Mouse (Mus musculus) heart, postnatal 0 days (tissue): ENCODE measurements around the gene Anks6. TPM values are rescaled to one million over a fixed set of nuclear protein-coding genes. Genes with fewer than 3 reads are reported as not detected.

Experiments used
- ATAC-seq: fragments of 200-750 bp; cut with Nextera tagmentation; 2 replicates; pipeline ENCODE4 v1.8.0; 2017; ENCODE audit warnings: low read depth, moderate number of reproducible peaks, moderate library complexity; ENCODE audit not compliant: insufficient read depth
- DNase-seq: peaks from one replicate; pipeline ENCODE4 v3.0.0-alpha.2; 2016; ENCODE audit warnings: low spot score
- H3K27ac ChIP-seq: fragments of 300-500 bp; sonication (generic); 2 replicates; pipeline ENCODE4 v1.5.1; 2014; ENCODE audit warnings: low read depth, mild to moderate bottlenecking
- H3K27me3 ChIP-seq: fragments of 300-500 bp; sonication (generic); 2 replicates; pipeline ENCODE4 v1.6.1; 2014; ENCODE audit warnings: low read length, mixed read lengths; ENCODE audit not compliant: control insufficient read depth, insufficient read depth
- H3K36me3 ChIP-seq: fragments of 300-500 bp; sonication (generic); replicated peaks from 2 replicates; pipeline ENCODE4 v1.6.1; 2014; ENCODE audit warnings: low read length, mixed read lengths; ENCODE audit not compliant: control insufficient read depth, insufficient read depth
- H3K4me1 ChIP-seq: fragments of 300-500 bp; sonication (generic); 2 replicates; pipeline ENCODE4 v1.6.1; 2014; ENCODE audit warnings: antibody characterized with exemption; ENCODE audit not compliant: control insufficient read depth, insufficient read depth
- H3K4me2 ChIP-seq: fragments of 300-500 bp; sonication (generic); 2 replicates; pipeline ENCODE4 v1.6.1; 2014; ENCODE audit warnings: low read depth, mild to moderate bottlenecking, low read length, moderate library complexity
- H3K4me3 ChIP-seq: fragments of 300-500 bp; sonication (generic); 2 replicates; pipeline ENCODE4 v1.5.1; 2014; ENCODE audit warnings: low read depth, low read length
- H3K9ac ChIP-seq: fragments of 300-500 bp; sonication (generic); replicated peaks from 2 replicates; pipeline ENCODE4 v1.6.1; 2014; ENCODE audit warnings: low read depth, low read length, mixed read lengths
- H3K9me3 ChIP-seq: fragments of 300-500 bp; sonication (generic); replicated peaks from 2 replicates; pipeline ENCODE4 v1.6.1; 2016; ENCODE audit warnings: low read length; ENCODE audit not compliant: control insufficient read depth
- CTCF ChIP-seq: IDR thresholded peaks from 2 replicates; pipeline ENCODE4 v1.5.1; 2016; ENCODE audit warnings: antibody characterized with exemption, control low read depth, low read depth
- EP300 ChIP-seq: IDR thresholded peaks from 2 replicates; pipeline ENCODE4 v1.6.1; 2016; ENCODE audit warnings: antibody characterized with exemption, low read depth
- WGBS: fragments of 180-500 bp; shearing (Covaris S2); extraction: QIAGEN DNeasy Blood & Tissue Kit; methylation state at CpG from one replicate; pipeline ENCODE4 v1.1.7; 2014; 5-methylcytosine and 5-hydroxymethylcytosine counted together
- polyA plus RNA-seq: library from polyadenylated mRNA; unstranded; fragments of >200 nt; fragmentation: Nextera tagmentation; extraction: Ambion mirVana; gene quantifications from 2 replicates; pipeline ENCODE4 v1.2.1, GENCODE M21; 2015
- total RNA-seq: library from RNA; depleted of rRNA; stranded (reverse); fragments of >200 nt; gene quantifications from 2 replicates; pipeline ENCODE4 v1.2.3, GENCODE M21; 2014; ENCODE audit warnings: low replicate concordance

The Anks6 gene
- total and polyA plus RNA-seq, 2 experiments from 2014 or later = 0.86 to 0.99 TPM

- WGBS = 84% methylated on average over 8 of the region's 8 CpGs
- Histone ChIP-seq H3K4me2 (no peak overlapping the region), H3K36me3 (0 out of 2 replicates have a peak, but pooled peaks cover 6% of the 10 kb centered on the region), H3K27me3 (no peaks in the 10 kb centered on the region), H3K9me3 (no peaks in the 10 kb centered on the region), H3K4me1 (no peaks in the 10 kb centered on the region), H3K4me3 (no peak overlapping the region), H3K27ac (no peak overlapping the region), H3K9ac (no peak overlapping the region)
- DNase-seq = no peak
- no peak for TF ChIP-seq EP300
- no peak for TF ChIP-seq CTCF
- ATAC-seq = no peak
Observed at GRCm38 (mm10) chr4:47032171-47032570, 25.1 kb downstream of the Anks6 start.

GRCm38 (mm10) chr4:47028791-47029190 lies 28.4 kb downstream of the Anks6 start:
- H3K4me3 ChIP-seq = no peak overlapping the region
- WGBS = 66% methylated on average over 5 of the region's 5 CpGs
- no peak overlapping the region for H3K9ac ChIP-seq
- H3K9me3 ChIP-seq = no peaks in the 10 kb centered on the region
- DNase-seq (no peak), ATAC-seq (no peak)
- H3K27me3 ChIP-seq = no peaks in the 10 kb centered on the region
- no peaks in the 10 kb centered on the region for H3K4me1 ChIP-seq
- no peak overlapping the region for H3K27ac ChIP-seq
- H3K36me3 ChIP-seq = 0 out of 2 replicates have a peak, but pooled peaks cover 6% of the 10 kb centered on the region
- H3K4me2 ChIP-seq = no peak overlapping the region
- TF ChIP-seq CTCF (no peak), EP300 (no peak)

DNA sequence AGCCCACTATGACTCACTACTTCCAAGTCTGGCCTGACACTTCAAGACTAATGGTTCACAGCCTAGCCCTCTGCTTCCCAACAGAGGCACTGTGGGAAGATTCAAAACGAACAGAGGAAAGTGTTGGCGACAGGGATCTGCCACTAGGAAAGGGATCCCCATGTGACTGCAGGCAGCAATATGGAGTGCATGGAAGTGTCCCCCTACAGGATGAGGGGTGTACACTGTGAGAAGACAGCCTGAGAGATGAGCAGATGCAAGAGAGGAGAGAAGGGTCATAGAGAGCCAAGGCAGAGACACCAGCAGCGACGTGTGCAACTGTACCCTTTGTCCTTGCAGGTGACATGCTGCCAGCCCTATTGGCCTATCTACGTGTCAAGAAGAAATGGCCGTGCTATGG lies 33.3 kb downstream of the Anks6 start:
- Histone ChIP-seq H3K27ac (no peak overlapping the region), H3K9me3 (no peaks in the 10 kb centered on the region), H3K9ac (no peak overlapping the region), H3K36me3 (0 out of 2 replicates have a peak, but pooled peaks cover 2% of the 10 kb centered on the region), H3K27me3 (no peaks in the 10 kb centered on the region), H3K4me2 (no peak overlapping the region), H3K4me1 (no peaks in the 10 kb centered on the region), H3K4me3 (no peak overlapping the region)
- WGBS = 63% methylated on average over 6 of the region's 6 CpGs
- ATAC-seq (no peak), DNase-seq (no peak)
- TF ChIP-seq CTCF = no peak
- no peak for TF ChIP-seq EP300

DNA sequence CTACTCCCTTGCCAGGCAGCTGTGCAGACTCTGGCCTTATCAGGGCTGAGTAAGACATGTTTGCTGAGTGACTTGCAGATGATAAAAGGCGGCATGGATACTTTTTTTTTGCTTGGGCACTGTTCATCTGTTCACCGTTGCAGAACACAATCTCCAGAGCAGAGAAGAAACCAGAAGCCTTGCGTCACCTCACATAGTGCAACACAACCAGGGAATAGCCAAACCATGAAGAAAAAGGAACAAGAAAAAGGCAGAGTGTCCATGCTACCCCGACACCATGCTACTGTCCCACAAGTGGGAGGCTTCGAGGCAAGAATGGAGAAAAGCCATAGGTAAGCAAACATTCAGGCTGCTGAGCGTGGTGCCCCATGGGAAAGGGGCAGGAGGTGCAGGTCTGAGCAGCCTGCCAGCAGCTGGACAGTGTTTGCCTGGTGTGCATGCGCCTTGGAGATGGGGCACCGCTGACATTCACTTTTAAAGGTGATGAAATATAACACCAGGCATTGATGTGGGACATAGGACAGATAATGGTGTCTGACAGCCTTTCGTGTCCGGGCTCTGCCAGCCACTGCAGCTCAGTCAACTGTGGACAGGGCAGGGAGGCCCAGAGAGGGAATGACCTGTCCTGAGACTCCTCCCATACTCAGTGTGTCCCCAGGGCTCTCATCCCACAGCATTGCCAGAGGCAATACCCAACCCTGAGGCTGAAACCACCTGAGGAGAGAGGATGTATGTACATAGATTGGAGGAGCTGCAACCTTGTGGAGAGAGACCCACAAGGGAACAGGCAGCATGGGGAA lies 34.2 kb downstream of the Anks6 start:
- TF ChIP-seq EP300 (no peak), CTCF (no peak)
- H3K9ac ChIP-seq = no peak overlapping the region
- no peaks in the 10 kb centered on the region for H3K4me1 ChIP-seq
- no peaks in the 10 kb centered on the region for H3K27me3 ChIP-seq
- 0 out of 2 replicates have a peak, but pooled peaks cover 2% of the 10 kb centered on the region for H3K36me3 ChIP-seq
- H3K9me3 ChIP-seq = no peaks in the 10 kb centered on the region
- WGBS = 62% methylated on average over 10 of the region's 10 CpGs
- no peak overlapping the region for H3K4me2 ChIP-seq
- ATAC-seq (no peak), DNase-seq (no peak)
- no peak overlapping the region for H3K27ac ChIP-seq
- H3K4me3 ChIP-seq = no peak overlapping the region

DNA sequence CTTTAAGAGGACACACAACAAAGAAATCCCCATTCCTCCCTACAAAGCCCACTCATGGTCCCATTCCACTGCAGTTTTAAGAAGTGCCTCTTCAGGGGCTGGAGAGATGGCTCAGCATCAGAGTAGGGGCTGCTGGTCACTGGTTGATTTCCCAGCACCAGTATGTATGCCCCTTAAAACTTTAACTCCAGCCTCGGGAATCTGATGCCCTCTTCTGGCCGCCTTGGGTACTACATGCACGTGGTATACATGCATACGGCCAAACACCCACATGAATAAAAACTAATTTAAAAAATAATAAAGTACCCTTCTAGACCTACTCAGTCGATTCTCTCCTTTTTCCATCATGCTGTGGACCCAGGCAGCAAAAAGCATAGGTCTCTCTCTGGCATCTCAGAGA lies 36.7 kb downstream of the Anks6 start:
- WGBS = 17% methylated on average over 5 of the region's 5 CpGs
- no peaks in the 10 kb centered on the region for H3K9me3 ChIP-seq
- DNase-seq (no peak), ATAC-seq (no peak)
- no peak for TF ChIP-seq EP300
- TF ChIP-seq CTCF = peak; percentile 61
- no peak overlapping the region for H3K9ac ChIP-seq
- H3K27ac ChIP-seq = no peak overlapping the region
- H3K4me1 ChIP-seq = no peaks in the 10 kb centered on the region
- no peaks in the 10 kb centered on the region for H3K27me3 ChIP-seq
- H3K4me2 ChIP-seq = no peak overlapping the region
- peaks cover 2% of the 10 kb centered on the region; the same call in 1 of the 2 replicates for H3K36me3 ChIP-seq
- H3K4me3 ChIP-seq = no peak overlapping the region

DNA sequence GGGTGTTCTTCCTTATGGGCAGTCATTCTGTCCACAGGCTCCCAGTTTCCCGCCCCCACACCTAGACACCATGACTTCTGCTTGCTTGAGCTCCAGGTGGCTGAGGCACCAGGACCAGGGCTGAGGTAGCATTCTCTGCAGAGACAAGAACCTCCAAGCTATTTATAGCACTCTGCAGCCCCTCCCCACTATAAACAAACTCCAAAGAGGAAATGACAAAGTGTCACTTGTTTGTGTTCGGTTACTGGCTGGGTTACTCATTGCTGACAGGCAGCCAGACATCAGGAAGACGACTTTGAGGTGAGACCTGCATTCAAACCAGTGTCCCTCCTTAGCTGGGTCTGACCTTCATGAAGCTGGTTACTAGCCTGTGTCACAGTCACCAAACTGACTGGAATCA lies 42.1 kb downstream of the Anks6 start:
- no peak for TF ChIP-seq EP300
- TF ChIP-seq CTCF = no peak
- H3K27ac ChIP-seq = no peak overlapping the region

More for the DNA sequence above, 42.1 kb downstream of the Anks6 start:
- Histone ChIP-seq H3K9me3 (no peaks in the 10 kb centered on the region), H3K27me3 (0 out of 2 replicates have a peak, but pooled peaks cover 3% of the 10 kb centered on the region), H3K4me1 (no peaks in the 10 kb centered on the region), H3K4me2 (no peak overlapping the region), H3K4me3 (no peak overlapping the region), H3K9ac (no peak overlapping the region), H3K36me3 (peaks cover 2% of the 10 kb centered on the region; the same call in 1 of the 2 replicates)
- WGBS = 18% methylated on average over 3 of the region's 3 CpGs
- ATAC-seq = no peak
- no peak for DNase-seq
